Mouse (Mus musculus) adrenal gland, adult 18-20 months (tissue): ENCODE measurements at regions not wholly inside any gene's neighbourhood (a gene's known extent, or its start where the extent isn't known, plus 50 kb on each side); places are given as distances from the start of the nearest gene placed in this dataset.
A peak's percentile ranks its signal among the peaks of the same experiment; 100 is the strongest.

Source experiments
- DNase-seq, 2 experiments: peaks; one replicate each; pipeline ENCODE4 v3.0.0; 2021 to 2022; ENCODE audit warnings: low spot score in 2 of 2

- no peak for DNase-seq
Observed at GRCm38 (mm10) chr1:92776353-92776752, 55.1 kb upstream of the Gpc1 start.

DNA sequence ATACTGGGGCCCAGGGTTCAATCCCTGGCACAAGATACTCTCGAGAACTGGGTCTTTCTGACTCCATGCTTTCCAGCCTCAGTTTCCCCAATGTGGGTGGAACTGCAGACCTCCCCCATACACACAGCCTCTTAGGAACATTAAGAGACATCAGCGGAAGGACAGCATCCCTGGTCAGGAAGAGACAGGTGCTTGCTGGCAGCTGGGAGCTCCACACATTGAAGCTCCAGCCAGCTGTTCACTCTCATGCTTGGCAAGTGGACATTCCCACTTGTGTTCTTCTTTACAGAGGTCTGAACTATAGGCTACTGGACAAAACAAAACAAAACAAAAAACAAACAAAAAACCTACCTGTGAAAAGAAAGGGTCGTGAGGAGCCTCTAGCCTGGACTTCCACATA is 55.5 kb upstream of the Gpc1 start:
- DNase-seq: no peak

DNA sequence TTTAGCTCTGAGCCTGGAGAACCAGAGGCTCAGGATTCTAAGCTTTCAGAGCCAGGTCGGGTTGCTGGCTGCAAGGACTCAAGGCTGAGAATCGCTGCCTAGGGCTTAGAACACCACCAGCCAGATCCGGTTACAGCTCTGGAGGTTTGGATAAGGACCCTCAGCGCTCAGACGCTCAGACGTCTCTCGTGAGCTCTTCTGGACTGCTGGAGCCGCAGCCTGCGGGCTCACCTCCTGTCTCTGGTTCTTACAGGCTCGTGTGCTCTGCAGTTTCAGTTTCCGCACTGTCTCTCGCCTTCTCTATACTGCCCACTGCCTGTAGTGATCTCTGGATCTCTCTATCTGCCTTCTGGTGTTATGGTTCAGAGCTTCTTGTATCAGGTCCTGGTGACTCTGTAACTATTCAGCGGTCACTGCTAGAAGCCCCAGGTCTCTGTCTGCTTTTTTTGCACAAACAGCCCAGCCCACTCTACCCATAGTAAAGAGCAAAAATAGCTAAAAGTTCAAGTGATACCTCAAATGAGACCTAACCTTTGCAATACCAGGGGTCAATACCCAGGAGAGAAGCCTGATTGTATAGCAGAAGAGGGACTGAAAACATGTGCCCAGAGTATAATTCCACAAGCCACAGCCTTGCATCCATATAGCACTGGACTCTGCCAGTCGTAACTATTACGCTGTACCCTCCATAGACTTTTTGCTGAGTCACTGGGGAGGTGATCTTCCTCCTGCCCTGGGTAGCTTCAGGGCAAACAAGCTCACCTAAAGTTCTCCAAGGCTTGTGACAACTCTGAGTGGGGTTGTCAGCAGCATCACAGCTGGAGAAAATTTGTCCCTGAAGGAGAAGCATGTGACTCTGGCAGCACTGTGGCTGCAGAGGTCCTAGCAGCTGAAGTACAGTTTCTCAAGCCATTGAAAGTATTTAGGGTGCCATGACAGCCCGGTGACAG is 56.4 kb upstream of the Gpc1 start:
- DNase-seq: no peak

DNA sequence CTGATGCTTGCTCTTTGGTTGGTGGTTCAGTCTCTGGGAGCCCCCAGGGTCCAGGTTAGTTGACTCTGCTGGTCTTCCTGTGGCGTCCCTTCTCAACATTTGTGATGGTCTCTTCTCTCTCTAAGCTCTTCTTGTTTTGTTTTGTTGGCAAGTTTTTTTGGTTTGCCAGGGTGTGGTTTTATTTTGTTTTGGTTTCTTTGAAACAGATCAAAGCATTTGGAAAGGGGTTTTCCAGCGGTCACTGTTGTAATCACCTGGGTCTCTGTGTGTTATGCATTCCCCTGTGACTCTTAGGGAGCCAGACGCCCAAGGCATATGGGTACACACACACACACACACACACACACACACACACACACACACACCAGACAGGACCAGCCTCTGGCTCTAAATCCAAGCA is 57.4 kb upstream of the Gpc1 start:
- DNase-seq: no peak

GRCm38 (mm10) chr1:92772784-92773113 is 58.7 kb upstream of the Gpc1 start:
- DNase-seq: no peak

DNA sequence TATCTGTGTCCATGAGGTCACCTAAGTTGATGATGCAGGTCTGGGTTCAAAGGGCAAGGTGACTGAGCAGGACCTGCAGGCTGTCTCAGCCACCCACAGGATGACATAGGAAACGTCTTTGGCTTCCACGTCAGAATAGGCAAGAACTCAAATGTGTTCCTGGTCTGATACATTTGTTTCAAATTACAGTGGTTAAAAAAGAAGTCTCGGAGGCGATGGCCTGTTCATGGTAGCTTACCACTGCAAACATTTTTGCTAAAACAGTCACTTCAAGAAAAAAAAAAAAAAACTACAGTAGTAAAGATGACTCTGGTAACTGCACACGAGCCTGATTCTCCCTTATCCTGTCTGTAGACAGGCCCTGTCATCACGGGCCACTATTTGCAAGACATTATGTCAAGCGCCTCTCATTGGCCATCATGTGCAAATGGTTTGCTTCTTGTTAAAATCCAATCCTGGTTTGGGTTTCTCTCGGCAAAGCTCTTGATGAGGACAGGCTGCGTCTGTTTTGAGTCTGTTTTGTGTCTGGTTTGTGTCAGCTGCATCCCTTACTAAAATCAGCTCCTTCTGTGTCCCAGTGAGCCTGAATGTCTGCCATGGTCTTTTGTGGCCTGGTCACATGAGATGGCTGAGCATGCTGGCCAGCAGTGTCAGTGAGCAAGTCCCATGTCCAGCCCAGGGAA is 59.2 kb upstream of the Gpc1 start:
- no peak for DNase-seq

DNA sequence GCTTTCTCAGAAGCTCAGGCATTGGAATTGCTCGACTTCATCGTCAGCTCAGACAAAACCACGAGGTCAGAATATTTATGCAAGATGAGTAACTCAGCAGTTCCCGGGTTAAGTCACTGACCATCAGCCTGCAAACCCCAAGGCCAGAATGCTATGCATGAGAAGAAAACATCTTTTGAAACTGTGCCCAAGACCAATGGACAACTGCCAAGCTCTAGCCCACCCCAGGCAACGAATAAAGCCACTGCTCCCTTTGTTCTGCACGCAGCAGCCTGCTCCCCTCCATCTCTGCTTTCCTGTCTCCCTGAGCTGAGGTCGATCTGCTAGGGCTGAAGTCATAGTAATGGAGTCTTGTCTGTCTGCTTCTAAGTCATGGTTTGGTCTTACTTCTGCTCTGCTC is 61.7 kb upstream of the Gpc1 start:
- DNase-seq: peak in 1 of 2 experiments; percentile 55

DNA sequence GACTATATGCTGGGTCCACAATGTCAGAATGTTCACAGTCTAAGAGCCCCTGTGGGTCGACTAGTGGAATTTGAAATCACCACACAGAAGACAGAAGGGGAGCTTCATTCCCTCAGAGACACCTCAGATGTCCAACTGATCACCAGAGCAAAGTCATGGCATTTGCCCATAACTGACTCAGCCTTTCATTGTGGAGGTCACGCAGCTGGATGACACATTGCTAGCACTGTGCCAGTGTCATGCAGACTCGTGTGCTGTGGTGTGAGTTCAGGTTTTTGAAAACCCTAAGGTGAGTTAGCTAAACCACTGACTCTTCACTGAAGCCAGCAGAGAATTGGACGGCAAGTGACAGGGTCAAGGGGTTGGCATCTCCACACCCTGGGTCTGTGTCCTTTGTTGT is 62.3 kb upstream of the Gpc1 start:
- DNase-seq: peak in 1 of 2 experiments; percentile 30

DNA sequence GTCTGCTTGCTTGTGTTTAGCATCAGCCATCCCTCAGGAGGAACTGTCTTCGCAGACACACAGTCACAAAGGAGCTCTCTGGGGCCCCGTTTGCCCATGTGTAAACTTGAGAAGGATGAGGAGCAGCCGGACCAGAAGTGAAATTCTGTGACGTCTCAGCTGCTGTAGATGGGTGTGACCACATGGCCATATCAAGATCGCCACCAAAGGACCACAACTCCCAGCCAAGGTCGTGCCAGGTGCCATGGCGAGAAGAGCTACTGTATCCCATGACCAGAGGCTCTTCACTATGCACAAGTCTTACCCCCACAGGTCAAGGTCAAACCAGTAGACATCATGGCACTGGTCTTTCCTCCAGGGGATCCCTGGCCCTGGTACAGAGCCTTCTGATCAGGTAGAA is 64.9 kb upstream of the Gpc1 start:
- no peak for DNase-seq

DNA sequence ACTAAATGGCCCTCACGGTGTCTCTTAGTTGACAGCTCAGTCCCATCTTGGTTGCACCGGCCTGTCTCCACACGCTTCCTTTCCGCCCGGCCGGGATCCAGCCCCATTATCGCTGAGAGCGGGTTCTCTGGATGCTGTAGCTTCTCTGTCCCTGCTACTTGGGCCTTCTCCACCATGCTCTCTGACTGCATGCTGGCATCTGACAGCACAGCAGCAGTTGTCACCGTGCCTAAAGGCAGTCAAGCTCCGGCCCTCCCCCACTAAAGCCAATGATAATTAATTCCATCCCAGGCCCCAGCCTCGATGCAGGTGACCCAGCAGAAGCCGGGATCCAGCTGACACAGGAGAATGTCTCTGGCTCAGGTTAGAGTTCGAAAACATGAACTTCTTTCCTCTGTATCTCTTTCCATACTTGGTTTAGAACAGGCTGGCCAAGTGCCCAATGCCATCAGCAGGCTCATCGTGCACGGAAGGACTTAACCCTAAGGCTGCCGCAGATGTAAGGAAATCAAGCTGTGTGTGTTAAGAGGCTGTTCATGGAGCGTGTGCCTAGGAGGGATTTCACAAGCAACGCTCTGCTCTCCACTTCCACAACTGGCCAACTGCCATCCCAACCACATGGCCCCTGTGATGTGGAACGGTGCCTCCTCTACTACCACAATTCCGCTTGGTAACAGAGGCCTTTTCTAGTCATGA is 76.5 kb upstream of the Gpc1 start:
- DNase-seq: no peak

- no peak for DNase-seq
Observed at GRCm38 (mm10) chr1:92751700-92752136, 79.7 kb upstream of the Gpc1 start.

- no peak for DNase-seq
Observed at GRCm38 (mm10) chr1:92749475-92749874, 82.0 kb upstream of the Gpc1 start.

DNA sequence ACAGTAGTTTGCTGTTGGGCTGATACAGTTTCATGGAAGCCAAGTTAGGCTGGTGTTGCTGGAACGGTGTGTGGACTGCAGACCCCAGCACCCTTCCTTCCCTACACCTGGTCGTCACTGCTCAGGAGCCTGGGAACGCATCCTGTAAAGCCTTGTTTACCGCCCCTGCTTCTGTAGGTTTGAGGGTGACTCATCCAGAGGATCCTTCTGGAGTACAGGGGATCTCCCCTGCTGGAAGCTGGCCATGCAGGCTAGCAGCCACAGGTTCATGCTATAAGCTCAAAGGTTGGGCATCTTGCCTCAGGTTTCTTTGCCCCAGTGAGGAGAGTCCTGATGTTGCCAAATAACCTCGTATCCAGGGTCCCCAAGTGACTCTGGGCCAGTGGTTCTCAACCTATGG is 86.2 kb upstream of the Gpc1 start:
- no peak for DNase-seq

- peak; percentile 36 to 64 for DNase-seq
Observed at GRCm38 (mm10) chr1:92744528-92745241, 86.8 kb upstream of the Gpc1 start.

DNA sequence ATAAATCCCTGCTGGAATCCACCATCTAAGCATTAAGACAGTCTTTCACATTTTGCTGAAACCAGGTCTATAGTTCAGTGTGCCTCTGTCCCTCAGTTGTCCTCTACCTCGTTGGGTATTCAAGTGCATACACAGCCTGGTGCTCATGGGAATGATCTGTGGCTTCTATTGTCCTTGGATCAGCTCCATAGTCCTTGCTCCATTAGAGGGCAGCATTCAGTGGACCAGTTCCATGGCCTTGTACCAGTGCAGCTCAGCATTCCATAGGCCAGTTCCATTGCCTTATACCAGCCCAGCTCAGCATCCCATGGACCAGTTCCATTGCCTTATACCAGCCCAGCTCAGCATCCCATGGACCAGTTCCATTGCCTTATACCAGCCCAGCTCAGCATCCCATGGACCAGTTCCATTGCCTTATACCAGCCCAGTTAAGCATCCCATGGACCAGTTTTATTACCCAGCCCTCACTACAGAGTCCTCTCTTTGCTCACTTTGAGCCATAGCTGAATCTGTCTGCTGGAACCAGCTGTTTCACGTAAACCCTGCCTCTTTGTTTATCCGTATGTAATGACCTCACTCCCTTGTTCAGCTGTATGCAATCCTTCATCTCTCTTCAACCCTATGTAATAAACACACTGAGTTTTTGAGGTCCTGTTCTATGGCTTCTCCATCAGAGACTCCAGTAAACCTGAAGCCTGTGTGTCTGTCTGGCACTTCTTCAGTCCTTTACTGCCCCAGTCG is 88.4 kb upstream of the Gpc1 start:
- no peak for DNase-seq

- DNase-seq: no peak
Observed at GRCm38 (mm10) chr1:92742300-92742699, 89.1 kb upstream of the Gpc1 start.

GRCm38 (mm10) chr1:92741047-92741446 is 90.4 kb upstream of the Gpc1 start:
- DNase-seq: no peak

DNA sequence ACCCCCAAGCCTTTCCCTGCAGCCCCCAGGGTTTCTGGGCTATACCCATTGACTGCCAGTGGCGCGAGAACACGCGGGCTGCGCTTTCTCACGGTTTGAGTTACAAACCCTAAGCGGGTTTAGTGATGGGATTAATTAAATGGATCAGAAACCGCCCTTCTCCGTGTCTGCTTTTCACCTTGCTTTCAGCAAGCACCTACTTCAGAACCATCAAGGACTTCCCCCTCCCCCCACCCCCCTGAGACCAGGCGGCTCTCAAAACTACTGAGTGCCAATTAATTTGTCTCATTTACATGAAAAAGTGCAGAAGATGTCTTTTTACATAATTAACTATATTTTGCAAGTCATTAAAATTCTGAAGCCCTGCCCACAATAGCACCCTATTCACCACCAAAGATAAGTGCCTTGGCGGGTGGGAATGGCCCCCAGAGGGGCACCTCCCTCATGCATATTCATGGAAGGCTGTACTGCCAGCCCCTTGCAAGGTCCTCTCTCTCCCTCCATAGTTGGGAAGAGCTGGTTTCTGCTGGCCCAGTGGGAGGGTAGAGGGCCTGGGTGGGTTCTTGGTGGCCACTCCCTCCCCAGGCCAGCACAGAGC is 89.1 kb upstream of the Otos start:
- DNase-seq: no peak

GRCm38 (mm10) chr1:92736411-92736810 is 87.8 kb upstream of the Otos start:
- no peak for DNase-seq

DNA sequence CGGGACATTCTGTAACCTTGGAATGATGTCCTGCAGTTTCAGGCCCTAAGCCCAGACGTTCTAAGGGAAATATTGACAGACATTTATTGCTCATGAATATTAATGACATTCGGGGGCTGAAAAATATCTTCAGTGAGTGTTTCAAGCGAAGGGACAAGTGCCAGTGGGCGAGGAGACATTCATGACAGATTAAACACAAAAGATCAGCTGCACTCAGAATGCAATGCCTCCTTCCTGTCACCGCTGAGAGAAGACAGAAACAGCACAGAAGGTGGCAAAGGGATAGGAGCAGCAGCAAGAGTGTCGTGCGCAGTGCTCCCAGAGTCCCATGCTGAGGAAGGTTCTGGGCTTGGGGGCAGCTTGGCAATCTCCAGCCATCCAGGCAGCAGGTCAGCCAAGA is 85.1 kb upstream of the Otos start:
- DNase-seq: no peak
